Mouse (Mus musculus) c-Kit-positive CD71-positive TER-119-negative erythroid progenitor cells, embryonic 14.5 days (primary cell): ENCODE measurements around the gene Mlec.
A peak's percentile ranks its signal among the peaks of the same experiment; 100 is the strongest.
"Not testable (repeated sequence)": the region's sequence is repeated elsewhere in the genome, so short reads cannot be mapped to it uniquely, and the experiment has no call there.

Experiments used
- DNase-seq: peaks from one replicate; pipeline ENCODE4 v3.0.0-alpha.2; 2013; ENCODE audit warnings: low read depth

Mlec gene

DNA sequence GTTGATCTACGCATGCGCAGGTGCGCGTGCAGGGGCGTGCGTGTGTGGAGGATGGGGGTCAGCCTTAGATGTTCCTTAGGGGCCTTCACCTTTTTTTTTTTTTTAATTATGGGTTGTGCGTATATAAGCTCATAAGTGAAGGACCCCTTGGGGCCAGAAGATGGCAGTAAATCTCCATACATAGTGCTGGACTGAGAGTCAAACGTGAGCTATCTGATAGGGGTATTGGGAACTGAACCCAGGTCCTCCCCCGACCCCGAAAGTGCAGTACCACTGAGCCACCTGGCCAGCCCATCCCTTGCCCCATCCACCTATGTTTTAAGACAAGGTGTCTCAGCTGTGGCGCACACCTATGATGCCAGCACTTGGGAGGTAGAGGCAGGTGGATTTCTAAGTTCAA lies 21.6 kb upstream of the Mlec start:
- DNase-seq: no peak

- DNase-seq: no peak
Observed at GRCm38 (mm10) chr5:115177866-115178265, 19.9 kb upstream of the Mlec start.

GRCm38 (mm10) chr5:115174554-115174953 lies 16.6 kb upstream of the Mlec start:
- DNase-seq: no peak

DNA sequence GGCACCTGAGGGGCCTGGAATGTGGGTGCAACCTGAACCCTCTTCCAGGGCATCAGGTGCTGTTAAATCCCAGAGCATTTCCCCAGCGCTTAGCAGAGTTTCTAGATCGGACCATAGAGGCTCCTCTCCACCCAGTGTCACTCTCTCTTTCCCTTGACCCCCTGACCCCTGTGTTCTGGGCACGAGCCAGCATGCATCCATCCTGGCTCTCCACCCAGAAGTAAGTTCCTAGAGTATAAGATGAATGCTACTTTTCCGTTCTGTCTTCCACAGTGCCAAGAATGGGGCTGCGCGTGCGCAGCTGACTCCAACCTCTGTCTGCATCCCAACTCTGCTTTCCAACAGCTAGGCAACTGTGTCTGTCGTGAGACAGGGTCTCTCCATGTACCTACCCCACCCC lies 12.2 kb upstream of the Mlec start:
- DNase-seq: no peak

GRCm38 (mm10) chr5:115168641-115169415 lies 10.8 kb upstream of the Mlec start:
- DNase-seq: no peak

- no peak for DNase-seq
Observed at GRCm38 (mm10) chr5:115167396-115167795, 9.4 kb upstream of the Mlec start.

- DNase-seq: no peak
Observed at GRCm38 (mm10) chr5:115166815-115167194, 8.8 kb upstream of the Mlec start.

GRCm38 (mm10) chr5:115165895-115166814 lies 8.2 kb upstream of the Mlec start:
- DNase-seq: peak; percentile 31

DNA sequence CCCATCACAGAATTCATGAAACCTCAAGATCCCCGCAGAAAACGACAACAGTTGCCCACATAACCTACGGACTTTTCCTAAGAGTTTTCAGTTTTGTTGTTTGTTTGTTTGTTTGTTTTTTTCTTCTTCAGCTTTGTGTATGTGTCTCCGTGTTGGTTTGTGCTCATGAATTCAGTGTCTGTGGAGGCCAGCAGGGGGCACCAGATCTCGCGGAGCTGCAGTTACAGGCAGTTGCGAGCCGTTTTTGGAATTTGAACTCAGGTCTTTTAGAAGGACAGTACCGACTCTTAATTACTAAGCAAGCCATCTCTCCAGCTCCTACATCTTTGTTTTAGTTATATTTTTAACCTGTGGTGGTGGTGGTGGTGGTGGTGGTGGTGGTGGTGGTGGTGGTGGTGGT lies 7.4 kb upstream of the Mlec start:
- no peak for DNase-seq

GRCm38 (mm10) chr5:115164446-115164845 lies 6.5 kb upstream of the Mlec start:
- not testable (repeated sequence) for DNase-seq

DNA sequence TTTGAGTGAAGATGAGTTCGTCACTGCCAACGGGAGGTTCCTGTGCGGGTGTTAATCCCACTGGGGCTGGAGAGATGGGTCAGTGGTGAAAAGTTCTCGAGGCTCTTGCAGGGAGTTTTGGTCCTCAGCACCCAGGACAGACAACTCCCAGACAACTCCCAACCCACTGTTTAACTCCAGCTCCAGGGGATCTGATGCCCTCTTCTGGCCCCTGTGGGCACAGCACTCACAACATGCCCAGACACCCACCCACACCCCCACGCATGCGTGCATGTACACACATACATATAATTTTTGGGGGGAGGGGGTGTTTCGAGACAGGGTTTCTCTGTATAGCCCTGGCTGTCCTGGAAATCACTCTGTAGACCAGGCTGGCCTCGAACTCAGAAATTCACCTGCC lies 5.6 kb upstream of the Mlec start:
- DNase-seq: no peak

GRCm38 (mm10) chr5:115161940-115162279 lies 3.9 kb upstream of the Mlec start:
- DNase-seq: not testable (repeated sequence)

DNA sequence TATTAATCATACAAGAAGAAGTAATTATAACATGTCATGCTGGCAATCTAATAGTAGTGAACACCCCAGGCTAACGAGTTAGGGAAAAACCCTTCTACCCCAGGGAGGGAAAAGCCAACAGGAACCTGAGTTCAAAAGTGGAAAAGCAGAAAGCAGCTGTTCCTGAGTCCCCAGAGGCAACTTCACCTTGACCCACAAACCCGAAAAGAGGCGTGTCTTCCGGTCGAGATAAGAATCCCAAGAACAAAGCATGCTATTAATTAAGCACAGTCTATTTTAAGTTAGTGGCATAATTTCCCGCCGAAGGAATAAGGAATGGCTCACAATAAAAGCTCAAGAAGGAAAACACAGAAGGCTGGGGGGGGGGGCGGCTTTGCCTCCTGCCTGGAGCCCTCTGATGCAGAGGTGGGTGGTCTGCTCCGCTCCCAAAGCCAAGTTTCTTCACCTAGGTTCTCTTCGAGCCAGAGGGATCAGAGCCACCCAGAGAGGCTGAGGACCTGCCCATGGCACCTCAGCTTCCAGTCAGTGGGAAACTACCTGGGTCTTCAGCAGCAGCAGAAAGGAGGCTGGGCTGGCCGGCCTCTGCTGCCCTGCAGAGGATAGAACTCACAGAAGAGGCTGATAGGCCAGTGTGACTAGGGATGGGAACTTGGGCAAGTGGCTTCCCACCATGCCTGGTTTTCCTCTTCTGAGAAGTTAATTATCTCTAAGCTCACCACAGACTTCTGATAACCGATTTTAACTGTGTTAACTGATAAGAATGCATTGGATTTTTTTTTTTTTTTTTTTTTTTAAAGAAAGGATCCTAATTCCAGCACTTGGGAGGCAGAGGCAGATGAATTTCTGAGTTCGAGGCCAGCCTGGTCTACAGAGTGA lies 3.3 kb upstream of the Mlec start:
- DNase-seq: no peak

GRCm38 (mm10) chr5:115160655-115161054 lies 2.7 kb upstream of the Mlec start:
- DNase-seq: no peak

GRCm38 (mm10) chr5:115159165-115159564 lies 1.2 kb upstream of the Mlec start:
- no peak for DNase-seq

- peak; percentile 34 for DNase-seq
Observed at GRCm38 (mm10) chr5:115156933-115157589, 918 bp downstream of the Mlec start.

GRCm38 (mm10) chr5:115156401-115156800 lies 1.6 kb downstream of the Mlec start:
- DNase-seq: no peak

- no peak for DNase-seq
Observed at GRCm38 (mm10) chr5:115155831-115156230, 2.1 kb downstream of the Mlec start.

DNA sequence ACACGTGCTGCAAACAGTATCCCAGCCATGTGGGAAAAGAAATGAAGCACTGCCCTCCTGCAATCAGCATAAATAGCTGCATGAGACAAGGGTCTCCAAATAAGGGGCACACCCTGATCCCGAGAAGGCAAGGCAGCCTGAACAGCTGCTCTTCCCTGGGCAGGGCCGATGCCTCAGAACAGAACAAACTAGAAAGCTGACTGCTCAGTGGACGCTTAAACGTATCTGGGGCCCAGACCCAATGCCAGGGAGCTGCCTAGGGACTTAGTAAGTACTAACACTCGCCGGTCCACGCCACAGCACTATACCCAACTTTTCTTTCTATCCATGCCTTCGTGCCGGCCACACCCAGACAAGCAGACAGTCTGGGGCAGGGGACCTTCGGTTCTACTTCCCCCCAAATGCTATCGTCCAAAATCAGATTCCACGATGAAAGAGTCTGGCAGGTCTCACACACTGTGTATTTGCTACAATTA lies 2.8 kb downstream of the Mlec start:
- DNase-seq: no peak

- no peak for DNase-seq
Observed at GRCm38 (mm10) chr5:115152132-115152956, 5.6 kb downstream of the Mlec start.

DNA sequence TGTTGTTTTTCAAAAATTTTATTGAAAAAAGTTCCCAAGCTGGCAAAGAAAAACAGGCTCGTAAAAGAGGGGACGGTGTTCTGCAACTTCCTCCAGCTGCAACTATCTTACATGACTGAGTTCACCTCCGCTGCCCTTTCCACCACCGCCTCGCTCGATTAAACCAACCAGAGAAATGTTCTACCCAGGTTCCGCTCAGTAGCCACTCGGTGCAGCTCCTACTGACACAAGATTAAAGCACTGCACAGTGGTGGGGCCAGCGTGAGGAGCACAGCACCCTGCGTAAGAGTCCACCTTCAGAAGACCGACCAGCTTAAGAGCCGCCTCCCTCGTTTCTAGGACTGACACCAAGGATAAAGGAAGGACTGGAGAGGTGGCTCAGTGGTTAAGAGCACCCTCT lies 6.5 kb downstream of the Mlec start:
- no peak for DNase-seq
